Mouse (Mus musculus) right cerebral cortex, postnatal 14 days (tissue): ENCODE data around the gene Stap2.

Source experiments
- DNase-seq: peaks from one replicate; pipeline ENCODE4 v3.0.0; 2022

The Stap2 gene

GRCm38 (mm10) chr17:56005415-56006061 is at the start of gene Stap2, which contains the start of gene Mpnd:
TSS of gene Stap2 (minus strand) at chr17:56005584.
TSS of gene Mpnd (plus strand) at chr17:56005711.
- DNase-seq = no peak

- DNase-seq = no peak
Observed at GRCm38 (mm10) chr17:56054938-56055337, 49.6 kb upstream of the Stap2 start.

GRCm38 (mm10) chr17:56051369-56051768 is 46.0 kb upstream of the Stap2 start:
- no peak for DNase-seq

GRCm38 (mm10) chr17:56040857-56041163 is 35.4 kb upstream of the Stap2 start:
- no peak for DNase-seq

- DNase-seq = peak; percentile 99
Observed at GRCm38 (mm10) chr17:56040030-56040856, 34.9 kb upstream of the Stap2 start, which contains the start of gene Chaf1a. TSS of gene Chaf1a (plus strand) at chr17:56040439.

GRCm38 (mm10) chr17:56039345-56039744 is 34.0 kb upstream of the Stap2 start:
- DNase-seq = no peak

- DNase-seq = no peak
Observed at GRCm38 (mm10) chr17:56038583-56039261, 33.3 kb upstream of the Stap2 start.

GRCm38 (mm10) chr17:56036901-56037287 is 31.5 kb upstream of the Stap2 start:
- no peak for DNase-seq

GRCm38 (mm10) chr17:56036176-56036900 is 31.0 kb upstream of the Stap2 start, which contains the start of gene Sh3gl1:
TSS of gene Sh3gl1 (minus strand) at chr17:56036635.
- DNase-seq = peak; percentile 98

GRCm38 (mm10) chr17:56035216-56035615 is 29.8 kb upstream of the Stap2 start:
- DNase-seq = no peak

- no peak for DNase-seq
Observed at GRCm38 (mm10) chr17:56034726-56035100, 29.3 kb upstream of the Stap2 start.

GRCm38 (mm10) chr17:56034040-56034725 is 28.8 kb upstream of the Stap2 start:
- DNase-seq = no peak

GRCm38 (mm10) chr17:56032831-56033230 is 27.4 kb upstream of the Stap2 start:
- DNase-seq = no peak

- no peak for DNase-seq
Observed at GRCm38 (mm10) chr17:56032127-56032733, 26.8 kb upstream of the Stap2 start.

- DNase-seq = no peak
Observed at GRCm38 (mm10) chr17:56031431-56031830, 26.0 kb upstream of the Stap2 start.

- no peak for DNase-seq
Observed at GRCm38 (mm10) chr17:56030919-56031318, 25.5 kb upstream of the Stap2 start.

- DNase-seq = no peak
Observed at GRCm38 (mm10) chr17:56030238-56030870, 25.0 kb upstream of the Stap2 start.

- DNase-seq = no peak
Observed at GRCm38 (mm10) chr17:56027801-56028441, 22.5 kb upstream of the Stap2 start.

- DNase-seq = no peak
Observed at GRCm38 (mm10) chr17:56026881-56027280, 21.5 kb upstream of the Stap2 start.

GRCm38 (mm10) chr17:56026303-56026702 is 20.9 kb upstream of the Stap2 start:
- DNase-seq = no peak

GRCm38 (mm10) chr17:56024931-56025330 is 19.5 kb upstream of the Stap2 start:
- DNase-seq = no peak
